Mouse (Mus musculus) neural tube, embryonic 10.5 days (tissue): ENCODE measurements around the gene Omt2b.
"Not testable (repeated sequence)": the region's sequence is repeated elsewhere in the genome, so short reads cannot be mapped to it uniquely, and the experiment has no call there.

ENCODE experiments used
- DNase-seq: peaks from one replicate; pipeline ENCODE4 v3.0.0-alpha.2; 2017; ENCODE audit warnings: low spot score; ENCODE audit errors: extremely low spot score

The Omt2b gene

GRCm38 (mm10) chr9:78327289-78327688, at the start of gene Omt2b:
TSS of gene Omt2b (plus strand) at chr9:78327589.
- not testable (repeated sequence) for DNase-seq

DNA sequence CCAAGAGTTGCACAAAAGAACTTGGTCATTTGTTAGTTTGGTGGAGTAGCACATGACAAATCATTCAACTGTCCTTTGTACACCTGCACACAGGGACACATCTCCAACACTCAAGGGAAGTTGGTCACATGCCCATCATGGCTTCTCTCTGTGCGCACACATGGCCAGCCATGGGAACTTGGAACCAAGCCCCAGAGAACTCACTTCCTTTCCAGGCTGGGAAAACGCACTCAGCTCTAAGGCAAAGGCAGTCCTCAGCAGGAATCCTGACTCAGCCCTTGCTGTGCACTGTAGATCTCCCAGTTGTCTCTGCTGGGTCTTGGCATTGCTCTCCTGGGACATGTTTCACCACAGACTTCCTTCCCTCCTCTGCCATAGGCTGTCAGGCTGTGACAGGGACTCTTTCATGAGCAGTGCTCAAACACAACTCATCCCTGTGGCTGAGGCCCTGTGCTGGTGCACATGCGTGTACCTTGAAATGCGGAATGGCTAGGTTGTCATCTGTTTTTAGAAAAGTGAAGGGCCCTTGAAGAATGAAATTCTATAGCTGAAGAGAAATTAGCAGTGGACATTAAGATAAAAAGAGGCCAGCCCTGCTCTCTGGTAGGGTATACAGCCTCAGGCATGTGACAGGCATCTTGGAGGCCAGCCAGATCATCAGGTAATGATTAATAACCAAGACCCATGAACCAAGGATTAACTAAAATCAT, 45.2 kb upstream of the Omt2b start:
- not testable (repeated sequence) for DNase-seq

GRCm38 (mm10) chr9:78289063-78289462, 38.3 kb upstream of the Omt2b start:
- not testable (repeated sequence) for DNase-seq

DNA sequence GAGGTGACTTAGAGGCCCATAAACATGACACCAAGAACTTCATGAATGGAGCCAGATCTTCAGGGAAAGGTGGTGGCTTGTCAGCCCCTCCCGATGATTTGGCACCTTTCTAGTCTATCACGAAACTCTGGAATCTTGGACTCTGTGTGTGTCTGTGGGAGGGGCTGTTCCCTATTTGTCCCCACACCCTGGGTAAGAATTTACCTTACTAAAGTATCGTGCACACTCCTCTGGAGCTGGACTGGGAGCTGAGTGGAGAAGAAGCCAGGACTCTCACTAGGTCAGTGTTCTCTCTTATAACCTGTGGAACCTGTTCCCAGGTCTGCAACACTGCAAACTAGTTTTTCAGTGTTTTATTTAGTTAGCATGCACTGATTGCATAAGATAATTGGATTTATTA, 37.7 kb upstream of the Omt2b start, which contains the start of gene Gm10639:
Gene Gm10639 (plus strand): TSS at position 201 of the 400 bp plus-strand sequence.
- not testable (repeated sequence) for DNase-seq

GRCm38 (mm10) chr9:78292462-78292861, 34.9 kb upstream of the Omt2b start:
- not testable (repeated sequence) for DNase-seq

DNA sequence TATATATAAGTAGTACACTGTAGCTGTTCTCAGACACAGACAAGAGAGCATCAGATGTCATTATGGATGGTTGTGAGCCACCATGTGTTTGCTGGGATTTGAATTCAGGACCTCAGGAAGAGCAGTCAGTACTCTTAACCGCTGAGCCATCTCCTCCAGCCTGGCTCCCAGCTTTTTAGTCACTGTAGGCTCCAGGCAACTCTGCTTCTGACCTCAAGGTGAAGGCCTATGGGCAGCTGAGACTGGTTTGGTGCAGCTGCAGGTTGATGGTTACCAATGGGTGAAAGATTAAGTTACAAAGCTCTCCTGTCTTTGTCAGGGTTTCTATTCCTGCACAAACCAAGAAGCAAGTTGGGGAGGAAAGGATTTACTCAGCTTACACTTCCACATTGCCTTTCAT, 33.7 kb upstream of the Omt2b start:
- DNase-seq = not testable (repeated sequence)

DNA sequence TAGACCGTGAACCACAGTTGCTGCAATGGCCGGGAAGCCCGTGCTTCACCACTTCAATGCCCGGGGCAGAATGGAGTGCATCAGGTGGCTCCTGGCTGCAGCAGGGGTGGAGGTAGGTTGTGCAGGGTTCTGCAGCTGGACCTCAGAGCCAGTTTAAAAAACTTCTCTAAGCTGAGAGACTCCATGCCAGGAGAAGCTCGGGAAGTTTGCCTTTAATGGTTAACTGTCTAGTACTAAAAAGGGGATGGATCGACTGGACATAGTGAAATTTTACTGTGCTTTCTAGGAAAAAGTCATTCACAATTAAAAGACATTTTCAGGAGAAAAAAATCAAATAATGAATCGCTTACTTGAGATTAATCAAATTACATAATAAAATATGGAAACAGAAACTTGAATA, 32.6 kb upstream of the Omt2b start:
- DNase-seq = not testable (repeated sequence)

- peak; percentile 69 for DNase-seq
These were observed 31.3 kb upstream of the Omt2b start for GRCm38 (mm10) chr9:78296089-78296488.

DNA sequence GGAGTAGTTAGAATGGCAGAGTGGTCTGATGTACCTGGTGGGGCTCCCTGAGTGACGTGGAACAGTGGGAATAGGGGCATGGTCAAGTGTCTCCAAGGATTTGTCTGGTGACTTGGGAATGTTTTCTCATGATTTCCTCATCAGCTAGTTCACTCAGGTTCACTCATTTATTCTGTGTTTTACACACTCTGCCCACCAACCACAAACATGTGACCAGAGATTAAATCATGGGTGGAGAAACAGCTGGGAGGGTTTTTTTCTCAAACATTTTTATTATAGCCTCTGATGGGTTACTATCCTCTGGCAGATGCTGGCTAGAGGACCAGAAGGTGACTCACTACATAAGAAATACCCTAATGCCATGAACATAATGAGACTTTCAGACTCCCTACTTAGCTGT, 29.2 kb upstream of the Omt2b start:
- DNase-seq = no peak

- DNase-seq = not testable (repeated sequence)
These were observed 28.2 kb upstream of the Omt2b start for GRCm38 (mm10) chr9:78299143-78299542.

DNA sequence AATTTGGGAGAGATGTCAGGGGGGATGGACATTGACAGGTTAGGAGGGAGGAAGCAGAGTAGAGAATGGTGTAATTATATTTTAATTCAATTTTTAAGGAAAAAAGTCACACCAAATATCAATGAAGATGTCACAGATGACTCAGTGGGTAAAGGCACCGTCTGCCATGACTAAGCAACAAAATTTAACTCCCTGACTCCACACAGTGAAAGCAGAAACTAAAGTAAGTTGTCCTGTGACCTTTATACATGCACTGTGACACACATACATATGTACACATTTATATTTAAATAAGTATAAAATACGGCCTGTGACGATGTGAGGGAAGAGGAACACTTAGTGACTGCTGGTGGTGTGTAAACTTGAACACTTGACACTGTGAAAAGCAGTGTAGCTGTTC, 19.3 kb upstream of the Omt2b start:
- not testable (repeated sequence) for DNase-seq

DNA sequence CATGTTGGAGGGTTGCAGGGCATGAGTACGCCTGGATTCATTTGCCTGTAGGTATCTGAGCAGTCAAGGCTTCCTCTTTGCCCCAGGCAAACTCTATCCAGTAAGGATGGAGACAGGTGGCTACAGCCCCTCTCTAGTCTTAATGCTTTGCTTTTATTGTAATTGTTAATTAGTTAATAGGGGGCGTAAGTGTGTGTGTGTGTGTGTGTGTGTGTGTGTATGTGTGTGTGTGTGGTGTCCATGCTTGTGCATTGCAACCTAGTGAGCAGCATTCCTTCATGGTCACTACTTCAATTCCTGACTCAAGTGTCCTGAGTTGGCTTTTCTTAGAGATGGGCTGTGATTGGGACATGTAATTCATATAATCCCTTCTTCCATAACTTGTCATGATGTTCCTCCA, 12.7 kb upstream of the Omt2b start, which contains the start of gene Omt2a:
Gene Omt2a (minus strand): TSS at position 101 of the 400 bp plus-strand sequence.
- no peak for DNase-seq

GRCm38 (mm10) chr9:78319499-78319898, 7.9 kb upstream of the Omt2b start:
- DNase-seq = no peak

DNA sequence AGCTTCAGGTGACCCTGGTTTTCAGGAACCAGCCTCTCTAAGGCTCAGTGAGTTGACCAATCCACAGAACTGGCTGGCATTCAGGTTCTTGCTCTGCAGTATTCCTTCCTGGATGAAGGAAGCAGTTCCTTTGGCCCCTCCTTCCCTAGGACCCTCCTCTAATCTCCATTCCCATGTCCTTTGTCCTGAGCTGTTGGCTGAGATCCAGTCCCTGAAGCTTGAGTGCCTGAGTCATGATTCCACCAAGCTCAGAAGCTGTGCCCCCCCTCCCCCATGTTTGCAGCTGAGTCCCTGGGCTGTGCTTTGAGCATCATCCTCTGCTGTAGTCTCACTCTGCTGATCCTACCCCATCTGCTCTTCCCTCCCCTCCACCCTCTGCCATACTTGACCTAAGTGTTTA, 9.7 kb downstream of the Omt2b start:
- DNase-seq = not testable (repeated sequence)

DNA sequence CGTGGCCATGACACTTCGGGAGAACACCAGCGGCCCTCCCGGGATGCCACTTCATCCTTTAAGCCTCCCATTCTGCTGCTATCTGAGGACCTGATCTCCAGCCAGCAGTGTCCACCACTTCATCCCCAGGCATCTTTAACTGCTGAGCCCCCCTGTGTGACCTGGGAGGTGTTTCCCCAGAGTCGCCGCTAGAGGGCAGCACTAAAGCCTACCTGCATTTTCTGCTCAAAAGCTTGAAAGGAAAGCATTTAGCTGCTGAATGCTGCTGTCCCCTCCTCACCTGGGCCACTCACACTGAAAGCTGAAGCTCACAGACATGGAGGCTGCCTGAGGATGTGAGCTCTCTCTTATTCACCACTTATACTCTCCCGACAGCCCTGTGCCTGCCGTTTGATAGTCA, 12.9 kb downstream of the Omt2b start:
- peak; percentile 63 for DNase-seq

- not testable (repeated sequence) for DNase-seq
These were observed 15.1 kb downstream of the Omt2b start for GRCm38 (mm10) chr9:78342494-78342893.

DNA sequence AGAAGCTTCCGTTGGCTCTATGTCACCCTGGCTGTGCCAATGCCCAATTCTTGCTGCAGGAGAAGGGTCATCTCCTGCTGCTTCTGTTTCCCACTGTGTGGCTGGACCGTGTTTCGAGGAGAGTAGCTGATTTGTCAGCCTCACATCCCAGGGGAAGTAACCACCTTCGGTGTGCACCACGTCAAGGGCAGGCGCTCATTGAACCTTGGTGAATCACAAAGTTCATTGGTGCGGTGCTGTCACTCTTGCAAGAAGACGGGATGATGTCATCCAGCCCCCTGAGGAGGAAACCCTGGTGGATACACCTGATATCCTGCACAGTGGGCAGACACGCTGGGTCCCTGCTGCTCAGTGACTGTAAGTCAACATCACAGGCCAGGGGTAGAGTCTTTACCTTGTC, 15.7 kb downstream of the Omt2b start:
- not testable (repeated sequence) for DNase-seq

GRCm38 (mm10) chr9:78345235-78345634, 17.8 kb downstream of the Omt2b start:
- DNase-seq = not testable (repeated sequence)

GRCm38 (mm10) chr9:78347004-78347403, 19.6 kb downstream of the Omt2b start:
- no peak for DNase-seq

DNA sequence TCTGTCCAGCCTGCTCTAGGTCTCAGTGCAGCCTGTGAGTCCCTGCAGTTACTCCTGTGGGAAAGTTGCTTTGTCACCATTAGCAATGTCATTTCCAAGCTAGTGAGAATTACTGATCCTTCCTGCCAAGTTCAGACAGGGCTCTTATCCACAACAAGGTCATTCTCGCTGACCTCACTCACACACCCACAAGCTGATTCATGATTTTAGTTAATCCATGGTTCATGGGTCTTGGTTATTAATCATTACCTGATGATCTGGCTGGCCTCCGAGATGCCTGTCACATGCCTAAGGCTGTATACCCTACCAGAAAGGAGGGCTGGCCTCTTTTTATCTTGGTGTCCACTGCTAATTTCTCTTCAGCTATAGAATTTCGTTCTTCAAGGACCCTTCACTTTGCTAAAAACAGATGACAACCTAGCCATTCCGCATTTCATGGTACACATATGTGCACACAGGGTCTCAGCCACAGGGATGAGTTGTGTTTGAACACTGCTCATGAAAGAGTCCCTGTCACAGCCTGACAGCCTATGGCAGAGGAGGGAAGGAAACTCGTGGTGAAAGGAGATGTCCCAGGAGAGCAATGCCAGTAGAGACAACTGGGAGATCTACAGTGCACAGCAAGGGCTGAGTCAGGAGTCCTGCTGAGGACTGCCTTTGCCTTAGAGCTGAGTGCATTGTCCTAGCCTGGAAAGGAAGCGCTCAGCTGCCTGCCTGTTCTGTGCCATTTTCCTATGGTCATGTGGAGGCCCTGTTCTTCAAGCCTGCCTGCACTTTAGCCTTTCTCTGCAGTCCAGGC, 21.0 kb downstream of the Omt2b start:
- DNase-seq = not testable (repeated sequence)

GRCm38 (mm10) chr9:78349141-78349540, 21.8 kb downstream of the Omt2b start:
- not testable (repeated sequence) for DNase-seq

- DNase-seq = not testable (repeated sequence)
These were observed 22.6 kb downstream of the Omt2b start for GRCm38 (mm10) chr9:78350007-78350406.
